In the genomic region with DNA sequence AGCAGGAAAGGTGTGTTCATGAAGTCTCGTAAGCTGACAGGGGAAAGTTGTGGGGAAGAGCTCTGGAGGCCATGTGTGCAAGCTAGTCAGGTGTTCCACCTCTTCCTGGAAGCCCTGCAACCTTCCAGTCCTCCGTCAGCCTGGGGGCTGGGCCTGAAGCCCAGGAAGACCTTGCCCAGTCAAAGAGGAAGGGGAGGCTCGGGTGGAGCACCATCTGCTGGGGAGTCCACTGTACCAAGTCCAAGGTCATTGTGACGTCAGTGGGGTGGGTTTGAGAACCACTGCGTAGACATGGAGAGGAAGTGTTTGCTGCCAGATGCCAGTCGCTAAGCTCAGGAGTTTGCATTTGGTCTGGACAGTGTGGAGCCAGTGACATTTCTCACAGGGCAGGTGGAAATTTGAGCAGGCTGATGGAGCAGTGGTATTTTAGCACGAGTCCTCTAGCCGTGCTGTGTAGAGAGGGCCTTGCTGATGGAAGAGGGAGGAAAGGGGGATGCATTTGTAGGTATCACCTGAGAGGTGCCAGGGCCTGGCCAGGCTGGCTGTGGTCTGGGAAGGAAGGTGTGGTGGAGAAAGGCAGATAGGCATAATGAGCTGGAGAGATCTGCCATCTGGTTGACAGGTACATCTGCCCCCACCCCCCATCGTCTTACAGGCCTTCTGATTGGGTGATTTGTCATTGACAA, we compare ENCODE assay signal across 8 mouse cellular contexts. TPM values are rescaled to one million over a fixed set of nuclear protein-coding genes. Genes with fewer than 3 reads are reported as not detected.
DNase-seq lines count a peak whose midpoint lies in the region; ATAC-seq and TF ChIP-seq lines count a peak whose summit lies in the region.

No protein-coding gene starts in this region.

- TF ChIP-seq POLR2A in lung, adult 2 months (IDR thresholded peaks at IDR 0.05; ENCODE audit: borderline replicate concordance, extremely low read depth, low read depth, low read length): no peak

- H3K9me3 ChIP-seq in limb, embryonic 12.5 days: no peaks in the 10 kb centered on the region
- no peaks in the 10 kb centered on the region for H3K9me3 ChIP-seq in limb, embryonic 10.5 days (replicated peaks)
- H3K9me3 ChIP-seq in forebrain, embryonic 16.5 days (ENCODE audit: control insufficient read depth, low read length): no peaks in the 10 kb centered on the region

- H3K4me2 ChIP-seq in limb, embryonic 12.5 days: no peak overlapping the region
- no peak overlapping the region for H3K4me2 ChIP-seq in forebrain, embryonic 16.5 days (ENCODE audit: low read length)

- no peak overlapping the region for H3K9ac ChIP-seq in limb, embryonic 12.5 days (replicated peaks)
- H3K9ac ChIP-seq in forebrain, embryonic 16.5 days (replicated peaks; ENCODE audit: low read depth, low read length): no peak overlapping the region

- peaks cover 43% of the 10 kb centered on the region for H3K36me3 ChIP-seq in limb, embryonic 12.5 days
- peaks cover 56% of the 10 kb centered on the region for H3K36me3 ChIP-seq in limb, embryonic 10.5 days
- peaks cover 2% of the 10 kb centered on the region; the same call in 1 of the 2 replicates for H3K36me3 ChIP-seq in forebrain, embryonic 16.5 days (ENCODE audit: control insufficient read depth, insufficient read depth)

- peaks cover 42% of the 10 kb centered on the region for H3K4me1 ChIP-seq in limb, embryonic 12.5 days (replicated peaks)
- H3K4me1 ChIP-seq in limb, embryonic 10.5 days: peaks cover 40% of the 10 kb centered on the region
- peaks cover 61% of the 10 kb centered on the region for H3K4me1 ChIP-seq in lung, adult 2 months (ENCODE audit: control insufficient read depth, insufficient read depth, low read length)
- H3K4me1 ChIP-seq in forebrain, embryonic 16.5 days (replicated peaks; ENCODE audit: control insufficient read depth, insufficient read depth, low read length): peaks cover 30% of the 10 kb centered on the region

- TF ChIP-seq CTCF in lung, adult 2 months (IDR thresholded peaks at IDR 0.05; ENCODE audit: insufficient read depth, low read length): 0 out of 2 replicates have a peak, but pooled peaks have one; percentile 6

- no peaks in the 10 kb centered on the region for H3K27me3 ChIP-seq in limb, embryonic 12.5 days
- H3K27me3 ChIP-seq in limb, embryonic 10.5 days (ENCODE audit: low read depth, poor library complexity, severe bottlenecking): no peaks in the 10 kb centered on the region
- H3K27me3 ChIP-seq in forebrain, embryonic 16.5 days (replicated peaks; ENCODE audit: control insufficient read depth, insufficient read depth, low read length): no peaks in the 10 kb centered on the region

- WGBS in limb, embryonic 12.5 days: 69% methylated on average over 9 of the region's 9 CpGs
- 82% methylated on average over 9 of the region's 9 CpGs for WGBS in limb, embryonic 10.5 days
- 18% methylated on average over 9 of the region's 9 CpGs for WGBS in lung, adult 2 months
- 77% methylated on average over 9 of the region's 9 CpGs for WGBS in forebrain, embryonic 16.5 days

- no peak overlapping the region for H3K4me3 ChIP-seq in limb, embryonic 12.5 days (replicated peaks)
- H3K4me3 ChIP-seq in limb, embryonic 10.5 days: no peak overlapping the region
- no peak overlapping the region for H3K4me3 ChIP-seq in lung, adult 2 months (replicated peaks; ENCODE audit: extremely low read depth, low read depth, low read length)
- no peak overlapping the region for H3K4me3 ChIP-seq in forebrain, embryonic 16.5 days (replicated peaks; ENCODE audit: low read length)

- 0 out of 2 replicates have a peak overlapping the region, but pooled peaks have one; percentile 0 for H3K27ac ChIP-seq in limb, embryonic 12.5 days
- H3K27ac ChIP-seq in limb, embryonic 10.5 days: no peak overlapping the region
- H3K27ac ChIP-seq in forebrain, embryonic 16.5 days (ENCODE audit: low read length): no peak overlapping the region

- no peak for DNase-seq in limb, embryonic 10.5 days (ENCODE audit: low spot score)
- peak; percentile 75 to 80 for DNase-seq in adrenal gland, postnatal 36 days
- DNase-seq in lung, adult 2 months: no peak
- DNase-seq in Muller cell, postnatal 12 days (ENCODE audit: inconsistent ontology term): no peak
- no peak for DNase-seq in cerebellum, adult 9-11 months

- no peak for ATAC-seq in limb, embryonic 12.5 days (ENCODE audit: insufficient number of reproducible peaks, insufficient read depth, low FRiP score, low TSS enrichment, low read depth)
- peak; percentile 11 for ATAC-seq in inflammation-experienced regulatory T-cells, adult 6 months
- no peak for ATAC-seq in forebrain, embryonic 16.5 days

RNA-seq across cellular contexts. Expression of a gene that starts 5.4 kb away (rescaled TPM):
- 386 and 390 TPM in 2 replicates for polyA plus RNA-seq in limb, embryonic 12.5 days (2016; fragmentation: Nextera tagmentation; extraction: Ambion mirVana)
- polyA plus RNA-seq in limb, embryonic 10.5 days (2016; fragmentation: Nextera tagmentation; extraction: Ambion mirVana): 385 and 390 TPM in 2 replicates
- 100 to 1,000 TPM; 379 to 391 TPM for total RNA-seq in adrenal gland, postnatal 36 days (2021)
- polyA plus RNA-seq in inflammation-experienced regulatory T-cells, adult 6 months (2017; shearing (Covaris generic)): 100 to 1,000 TPM; 536 to 831 (median 607) TPM
- polyA plus RNA-seq in lung, adult 2 months (2012; rRNA removed): 152 and 172 TPM in 2 replicates
- polyA plus RNA-seq in forebrain, embryonic 16.5 days (2015; fragmentation: Nextera tagmentation; extraction: Ambion mirVana): 311 and 321 TPM in 2 replicates

Comparison
In these comparisons a context has a peak if more than half of its experiments do, and no peak if none do; other contexts are left out.
1. DNase-seq: peak in adrenal gland, postnatal 36 days (2 of 2); none in limb, embryonic 10.5 days (single experiment), lung, adult 2 months (single experiment), Muller cell, postnatal 12 days (single experiment) and cerebellum, adult 9-11 months (single experiment).